Mouse (Mus musculus) Patski (cell line): ENCODE data around the gene Raet1e. TPM values are rescaled to one million over a fixed set of nuclear protein-coding genes. Genes with fewer than 3 reads are reported as not detected.
"Not testable (repeated sequence)": the region's sequence is repeated elsewhere in the genome, so short reads cannot be mapped to it uniquely, and the experiment has no call there.

Source experiments
- ATAC-seq: fragments of 100-300 bp; one replicate; pipeline ENCODE4 v1.8.0; 2021
- CTCF ChIA-PET: fragments of 350-600 bp; sonication (Branson Sonifier 250); formaldehyde crosslinking; loops from one replicate; lab custom pipeline; 2022; ENCODE audit warnings: inconsistent platforms; lab: Charles Lee
- POLR2A ChIA-PET: fragments of 350-600 bp; sonication (Branson Sonifier 250); formaldehyde crosslinking; loops from one replicate; lab custom pipeline; 2022; ENCODE audit warnings: antibody characterized with exemption, inconsistent platforms; lab: Charles Lee
- DNase-seq: peaks from one replicate; pipeline ENCODE4 v3.0.0-alpha.2; 2011; ENCODE audit warnings: low read depth, low spot score
- H3K27me3 ChIP-seq: fragments of 371-371 bp; one replicate; pipeline ENCODE4 v1.5.1; 2021
- CTCF ChIP-seq: fragments of 100-300 bp; IDR thresholded peaks from one replicate; pipeline ENCODE4 v1.5.1; 2021
- in situ Hi-C: fragments of 300-500 bp; cut with MboI; formaldehyde crosslinking; loops from 3 replicates; pipeline ENCODE4 v1.11.1; 2018; ENCODE audit warnings: low pct_unique_long_range_greater_than_20kb, mixed read lengths
- polyA plus RNA-seq: library from polyadenylated mRNA; unstranded; gene quantifications from one replicate; pipeline ENCODE4 v1.2.3, GENCODE M21; 2021

The Raet1e gene
- 2.1 TPM for polyA plus RNA-seq

DNA sequence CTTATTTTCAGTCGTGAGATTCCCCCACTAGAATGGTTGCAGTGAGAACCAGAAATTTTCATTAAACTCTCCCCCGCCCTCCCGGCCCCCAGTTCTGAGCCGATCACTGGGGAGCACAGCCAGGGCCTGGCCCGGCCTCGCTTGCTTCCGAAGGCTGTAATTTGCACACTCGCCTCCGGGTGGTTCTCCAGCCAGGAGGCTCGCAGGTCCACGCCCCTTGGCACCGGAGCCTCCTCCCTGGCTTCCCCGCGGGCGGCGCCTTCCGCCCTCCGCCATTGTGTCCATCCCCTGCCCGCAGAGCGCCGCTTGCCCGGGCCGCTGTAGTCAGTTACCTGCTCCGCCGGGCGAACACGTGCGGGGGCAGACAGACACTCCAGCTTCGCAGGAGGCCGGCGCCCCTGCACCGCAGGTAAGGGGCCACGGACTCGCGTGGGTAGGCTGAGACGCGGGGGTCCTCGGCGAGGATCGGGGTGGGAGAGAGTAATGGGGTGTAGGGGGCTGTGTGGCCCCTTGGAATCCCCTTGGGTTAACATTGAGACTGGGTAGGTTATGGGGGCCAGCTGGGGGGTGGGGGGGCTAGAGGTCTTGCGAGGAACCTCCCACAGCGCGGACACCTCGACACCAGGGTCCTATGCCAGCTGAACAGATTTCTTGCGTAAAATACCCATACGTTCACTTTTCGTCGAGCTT is at the start of gene Raet1e, which contains the start of gene H60b:
Gene Raet1e (plus strand): TSS at position 260 of the 690 bp plus-strand sequence.
Gene H60b (plus strand): TSS at position 277 of the 690 bp plus-strand sequence.
- in situ Hi-C loops: loop anchor here (5.0 to 25.0 kb wide), 4 partner anchors 104 to 771 kb away; partner anchors contain the start of gene Aldh8a1
- DNase-seq, CTCF ChIA-PET: not testable (repeated sequence)
- POLR2A ChIA-PET: interaction anchor here (1.4 kb wide), 1 partner anchor 8 kb away, joined by 5 read pairs; no protein-coding TSS in a partner anchor
- peaks cover 32% of the 10 kb centered on the region for H3K27me3 ChIP-seq
- peak; percentile 91 for ATAC-seq

DNA sequence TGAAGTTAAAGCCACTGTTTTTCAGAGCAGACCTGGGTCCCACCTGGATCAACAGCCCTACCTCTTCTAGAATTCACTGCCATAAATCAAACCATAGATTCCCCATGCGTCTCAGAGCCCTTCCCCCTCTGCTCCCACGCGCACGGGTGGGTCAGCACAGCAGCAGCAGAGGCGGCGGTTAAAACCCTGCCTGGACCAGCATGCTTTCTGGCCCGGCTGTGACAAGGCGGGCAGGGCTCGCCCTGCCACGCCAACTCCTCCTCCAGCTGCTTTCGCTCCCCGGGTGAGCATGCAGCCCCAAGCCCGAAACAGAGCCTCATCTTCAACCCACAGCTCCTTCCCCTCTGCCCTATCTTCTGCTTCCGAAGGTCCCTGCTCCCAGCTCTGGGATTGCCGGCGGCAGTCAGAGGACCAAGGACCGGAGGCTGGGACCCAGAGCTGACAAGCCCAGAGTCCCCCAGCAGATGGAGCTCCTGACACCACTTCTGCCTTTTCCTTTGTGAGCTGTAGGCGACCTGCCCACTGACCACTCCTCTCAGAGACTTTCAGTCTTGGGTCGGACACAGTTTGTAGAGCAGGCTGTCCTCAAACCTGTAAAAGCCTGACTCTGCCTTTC is 17.6 kb upstream of the Raet1e start:
- H3K27me3 ChIP-seq: no peaks in the 10 kb centered on the region
- DNase-seq (no peak), ATAC-seq (peak; percentile 33)
- ChIA-PET CTCF (no interaction called here), POLR2A (no interaction called here)
- TF ChIP-seq CTCF: peak; percentile 63
- in situ Hi-C loops: loop anchor here (10.0 kb wide), 1 partner anchor 66 kb away; no protein-coding TSS in a partner anchor

- peak; percentile 30 for DNase-seq
- in situ Hi-C loops: loop anchor here (10.0 kb wide), 1 partner anchor 67 kb away; no protein-coding TSS in a partner anchor
- ATAC-seq, POLR2A ChIA-PET, CTCF ChIA-PET, H3K27me3 ChIP-seq: not testable (repeated sequence)
Measured at GRCm38 (mm10) chr10:22142194-22142593, 16.2 kb upstream of the Raet1e start.

DNA sequence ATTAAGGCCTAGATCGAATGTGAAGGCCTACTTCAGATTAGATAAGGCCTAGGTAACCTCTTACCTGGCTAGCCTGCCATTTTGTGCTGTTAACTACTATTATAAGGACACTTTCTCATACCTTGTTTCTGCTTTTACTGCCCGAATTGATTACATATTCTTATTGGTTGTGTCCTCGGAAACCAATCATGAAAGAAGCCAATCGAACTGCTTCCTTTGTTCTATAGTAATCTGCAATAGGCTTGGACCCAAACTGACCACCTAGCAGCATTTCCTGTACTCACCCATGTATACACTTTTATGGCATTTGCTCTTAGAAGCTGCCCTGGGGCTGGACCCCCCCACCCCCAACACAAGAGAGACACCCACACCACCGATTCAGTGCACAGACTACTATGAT is 15.4 kb upstream of the Raet1e start:
- ATAC-seq (no peak), DNase-seq (no peak)
- in situ Hi-C loops: loop anchor here (10.0 kb wide), 1 partner anchor 68 kb away; no protein-coding TSS in a partner anchor
- ChIA-PET CTCF (no interaction called here), POLR2A (no interaction called here)
- TF ChIP-seq CTCF: no peak
- H3K27me3 ChIP-seq: no peaks in the 10 kb centered on the region

DNA sequence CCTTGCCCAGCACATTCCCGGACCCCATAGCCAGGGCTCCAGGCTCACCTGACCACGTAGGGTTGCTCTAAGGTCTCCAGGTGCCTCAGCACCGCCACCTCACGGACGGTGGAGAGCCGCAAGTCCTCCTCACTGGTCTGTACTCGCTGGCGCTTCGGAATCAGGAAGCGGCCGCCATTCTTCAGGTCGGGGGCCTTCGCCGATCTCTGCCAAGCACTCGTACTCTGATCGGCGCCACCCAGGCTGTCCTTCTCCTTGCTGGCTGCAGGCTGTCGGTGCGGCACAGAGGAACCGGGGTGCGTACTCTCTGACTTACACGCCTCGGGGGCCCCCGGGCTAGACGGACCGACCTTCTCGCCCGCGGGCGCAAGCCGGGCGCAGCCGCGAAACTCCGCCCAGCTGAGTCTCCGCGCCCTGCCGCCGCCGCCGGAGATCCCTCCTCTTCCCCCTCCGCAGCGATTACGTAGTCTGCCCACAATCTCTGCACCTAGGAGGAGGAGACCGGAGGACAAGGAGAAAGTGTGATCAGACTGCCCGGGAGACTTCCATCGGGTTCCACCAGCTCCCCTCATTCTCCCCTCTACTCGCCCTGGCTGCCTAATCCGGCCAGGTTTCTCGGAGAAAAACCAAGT is 9.8 kb upstream of the Raet1e start:
- ATAC-seq: peak; percentile 82
- POLR2A ChIA-PET: no interaction called here
- no peak for DNase-seq
- CTCF ChIA-PET: no interaction called here
- TF ChIP-seq CTCF: peak; percentile 39
- in situ Hi-C loops: loop anchor here (10.0 kb wide), 1 partner anchor 74 kb away; no protein-coding TSS in a partner anchor
- H3K27me3 ChIP-seq: peaks cover 5% of the 10 kb centered on the region

DNA sequence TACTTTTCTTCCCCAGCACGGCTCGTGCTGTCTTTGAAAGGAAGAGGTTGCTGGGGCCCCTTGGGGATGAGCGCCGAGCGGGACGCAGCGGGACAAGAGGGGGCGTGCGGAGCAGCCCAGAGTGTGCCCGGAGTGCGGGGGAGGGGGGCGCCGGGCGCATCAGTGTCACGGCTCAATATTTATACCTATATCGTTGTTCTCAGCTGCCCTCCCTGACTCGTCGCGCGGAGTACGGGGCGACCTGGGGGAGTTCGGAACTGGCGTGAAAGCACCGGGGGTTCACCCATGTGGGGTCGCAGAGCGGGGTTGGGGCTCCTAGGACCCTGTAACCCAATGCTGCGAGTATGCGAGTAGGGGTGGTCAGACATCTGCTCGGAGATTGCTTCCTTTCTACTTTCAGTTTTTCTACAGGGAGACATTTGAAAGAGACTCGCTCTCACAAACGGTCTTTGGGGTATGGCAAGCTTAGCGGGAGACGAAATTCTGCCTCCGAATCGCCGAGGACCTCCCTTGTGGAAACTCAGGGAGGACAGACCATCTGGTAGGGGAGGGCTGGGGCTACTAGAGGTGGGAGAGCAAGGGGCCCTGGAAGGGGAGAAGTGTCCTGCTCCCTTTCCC is 9.2 kb upstream of the Raet1e start, which contains the start of gene E030030I06Rik:
Gene E030030I06Rik (minus strand): TSS at position 198 of the 618 bp plus-strand sequence.
- H3K27me3 ChIP-seq: peaks cover 10% of the 10 kb centered on the region
- DNase-seq (no peak), ATAC-seq (peak; percentile 64)
- no peak for TF ChIP-seq CTCF
- POLR2A ChIA-PET: interaction anchor here (0.6 kb wide), 1 partner anchor 91 kb away, joined by 3 read pairs; no protein-coding TSS in a partner anchor
- in situ Hi-C loops: loop anchor here (10.0 kb wide), 1 partner anchor 74 kb away; no protein-coding TSS in a partner anchor
- CTCF ChIA-PET: no interaction called here

DNA sequence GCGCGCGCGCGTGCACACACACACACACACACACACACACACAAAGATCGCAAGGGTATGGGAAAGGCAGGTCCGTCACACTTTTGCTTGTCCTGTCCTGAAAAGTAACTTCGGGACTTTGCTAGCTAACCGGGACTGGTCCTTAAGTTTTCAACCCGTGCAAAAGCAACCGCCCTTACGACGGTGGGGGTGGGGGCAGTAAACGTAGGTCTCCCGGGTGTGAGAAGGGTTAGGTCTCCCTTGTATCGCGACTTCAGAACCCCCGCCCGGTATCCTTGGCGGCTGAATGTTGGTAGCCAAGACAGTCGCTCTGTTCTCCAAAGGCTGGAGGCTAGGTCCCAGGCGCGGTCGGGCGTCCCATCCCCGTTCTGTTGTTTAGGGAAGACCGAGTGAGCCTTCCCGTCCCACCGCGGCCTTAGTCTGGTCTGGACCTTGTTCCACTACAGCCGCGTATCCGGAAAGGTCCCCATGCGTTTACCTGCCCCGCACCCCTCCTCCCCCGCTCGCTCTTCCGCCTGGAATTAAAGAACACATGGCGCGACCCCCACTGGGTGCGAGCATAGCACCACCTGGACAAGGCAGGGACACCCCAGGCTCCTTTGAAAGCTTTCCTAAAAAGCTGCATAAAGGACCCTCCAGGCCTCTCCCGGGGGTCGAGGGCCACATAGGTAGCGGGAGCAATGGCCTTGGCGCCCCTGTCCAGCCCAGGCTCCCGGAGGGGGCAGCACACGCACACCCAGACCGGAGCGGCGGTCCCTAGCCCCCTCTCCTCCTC is 8.5 kb upstream of the Raet1e start:
- peak; percentile 19 for ATAC-seq
- POLR2A ChIA-PET: interaction anchor here (0.6 kb wide), 2 partner anchors 10 to 92 kb away, joined by 3 to 5 read pairs; no protein-coding TSS in a partner anchor
- DNase-seq: no peak

GRCm38 (mm10) chr10:22150593-22150992 is 7.8 kb upstream of the Raet1e start:
- in situ Hi-C loops: loop anchor here (10.0 to 25.0 kb wide), 3 partner anchors 96 to 763 kb away; partner anchors contain the start of gene Aldh8a1
- no peak for TF ChIP-seq CTCF
- ATAC-seq (no peak), DNase-seq (no peak)
- POLR2A ChIA-PET: interaction anchor here (0.6 kb wide), 1 partner anchor 9 kb away, joined by 5 read pairs; no protein-coding TSS in a partner anchor
- CTCF ChIA-PET: no interaction called here
- peaks cover 18% of the 10 kb centered on the region for H3K27me3 ChIP-seq

More for the DNA sequence above, 8.5 kb upstream of the Raet1e start:
- CTCF ChIA-PET: no interaction called here
- H3K27me3 ChIP-seq: peaks cover 11% of the 10 kb centered on the region
- in situ Hi-C loops: loop anchor here (10.0 to 25.0 kb wide), 4 partner anchors 75 to 763 kb away; partner anchors contain the start of gene Aldh8a1
- no peak for TF ChIP-seq CTCF

- DNase-seq, ATAC-seq, POLR2A ChIA-PET, CTCF ChIA-PET: not testable (repeated sequence)
- in situ Hi-C loops: loop anchor here (10.0 to 25.0 kb wide), 3 partner anchors 96 to 764 kb away; partner anchors contain the start of gene Aldh8a1
- peaks cover 23% of the 10 kb centered on the region for H3K27me3 ChIP-seq
Measured at GRCm38 (mm10) chr10:22151056-22151862, 7.1 kb upstream of the Raet1e start.

GRCm38 (mm10) chr10:22151863-22152640 is 6.3 kb upstream of the Raet1e start:
- CTCF ChIA-PET, POLR2A ChIA-PET, ATAC-seq, DNase-seq: not testable (repeated sequence)
- in situ Hi-C loops: loop anchor here (10.0 to 25.0 kb wide), 3 partner anchors 97 to 765 kb away; partner anchors contain the start of gene Aldh8a1
- H3K27me3 ChIP-seq: peaks cover 30% of the 10 kb centered on the region

- POLR2A ChIA-PET, DNase-seq, CTCF ChIA-PET, ATAC-seq: not testable (repeated sequence)
- peaks cover 36% of the 10 kb centered on the region for H3K27me3 ChIP-seq
- in situ Hi-C loops: loop anchor here (10.0 to 25.0 kb wide), 3 partner anchors 98 to 766 kb away; partner anchors contain the start of gene Aldh8a1
Measured at GRCm38 (mm10) chr10:22153147-22153690, 5.2 kb upstream of the Raet1e start.
